Mouse (Mus musculus): ENCODE measurements around the gene Pla2g5. TPM values are rescaled to one million over a fixed set of nuclear protein-coding genes. Genes with fewer than 3 reads are reported as not detected.

Gene Pla2g5
- polyA plus RNA-seq, 1 experiment = not detected

DNA sequence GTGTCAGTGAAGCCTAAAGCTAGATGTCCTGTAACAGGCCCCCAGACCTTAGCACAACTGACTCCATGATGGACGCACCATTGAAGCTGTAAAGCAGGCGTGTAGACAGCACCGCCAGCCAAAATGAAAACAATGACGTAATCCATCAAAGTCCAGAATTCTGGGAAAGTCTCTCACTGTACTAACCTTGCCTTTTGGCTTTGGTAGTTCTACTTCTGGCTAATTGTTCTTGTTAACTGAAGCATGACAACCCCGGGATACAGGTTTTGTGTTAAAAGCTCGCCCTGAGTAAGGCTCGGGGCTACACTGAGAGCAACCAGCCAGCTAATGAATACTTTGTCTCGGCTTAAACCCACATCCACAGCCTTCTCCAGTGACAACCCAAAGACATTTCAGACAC is 58.0 kb downstream of the Pla2g5 start:
- Histone ChIP-seq H3K4me1 (ENCODE audit: control insufficient read depth, insufficient read depth, low read length) (no peaks in the 10 kb centered on the region), H3K27ac (ENCODE audit: insufficient read depth, low read length) (no peak overlapping the region), H3K4me3 (ENCODE audit: insufficient read depth, low read length) (no peak overlapping the region)
- TF ChIP-seq CTCF (IDR thresholded peaks at IDR 0.05; ENCODE audit: borderline replicate concordance, insufficient read depth, low read length) = no peak
- TF ChIP-seq POLR2A (IDR thresholded peaks at IDR 0.05; ENCODE audit: low read depth, low read length) = no peak

DNA sequence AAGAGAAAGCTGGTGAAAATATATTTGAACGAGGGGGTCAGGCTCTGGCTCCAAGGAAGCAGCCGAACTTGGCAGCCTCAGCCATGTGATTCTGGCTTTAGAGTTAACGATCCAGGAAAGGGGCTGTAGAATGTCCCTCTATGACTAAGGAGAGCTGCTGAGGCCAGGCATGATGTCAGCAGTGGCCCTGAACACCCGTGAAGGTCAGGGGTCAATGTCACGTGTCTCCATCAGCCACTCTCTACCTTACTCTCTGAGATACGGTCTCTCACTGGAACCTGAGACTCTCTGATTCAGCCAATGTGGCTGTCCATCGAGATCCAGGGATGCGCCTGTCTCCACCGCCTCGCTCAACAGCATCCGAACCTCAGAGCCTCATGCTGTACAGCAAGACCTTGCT is 60.4 kb downstream of the Pla2g5 start:
- H3K4me1 ChIP-seq (ENCODE audit: control insufficient read depth, insufficient read depth, low read length) = no peaks in the 10 kb centered on the region
- no peak overlapping the region for H3K4me3 ChIP-seq (ENCODE audit: insufficient read depth, low read length)
- no peak overlapping the region for H3K27ac ChIP-seq (ENCODE audit: insufficient read depth, low read length)
- TF ChIP-seq CTCF (IDR thresholded peaks at IDR 0.05; ENCODE audit: borderline replicate concordance, insufficient read depth, low read length) = no peak
- TF ChIP-seq POLR2A (IDR thresholded peaks at IDR 0.05; ENCODE audit: low read depth, low read length) = no peak

DNA sequence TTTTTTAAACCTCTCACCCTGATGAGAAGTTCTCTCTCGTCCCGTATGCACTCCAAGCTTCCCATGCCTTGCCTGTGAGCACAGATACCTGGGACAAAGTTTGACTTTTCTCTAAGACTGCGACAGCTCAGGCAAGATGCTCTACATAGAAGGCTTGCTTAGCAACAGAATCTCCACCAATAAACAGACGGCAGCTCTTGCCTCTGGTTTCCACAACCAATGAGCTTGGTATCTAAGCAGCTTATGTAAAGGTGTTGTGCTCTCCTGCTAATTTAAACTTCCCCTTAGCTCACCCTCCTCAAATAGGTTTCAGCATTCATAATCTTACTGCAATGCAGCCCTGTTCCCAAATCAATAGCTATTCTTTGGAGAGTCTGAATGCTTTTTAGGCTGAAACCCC is 61.7 kb downstream of the Pla2g5 start:
- Histone ChIP-seq H3K27ac (ENCODE audit: insufficient read depth, low read length) (no peak overlapping the region), H3K4me1 (ENCODE audit: control insufficient read depth, insufficient read depth, low read length) (no peaks in the 10 kb centered on the region), H3K4me3 (ENCODE audit: insufficient read depth, low read length) (no peak overlapping the region)
- TF ChIP-seq CTCF (IDR thresholded peaks at IDR 0.05; ENCODE audit: borderline replicate concordance, insufficient read depth, low read length) (no peak), POLR2A (IDR thresholded peaks at IDR 0.05; ENCODE audit: low read depth, low read length) (no peak)

DNA sequence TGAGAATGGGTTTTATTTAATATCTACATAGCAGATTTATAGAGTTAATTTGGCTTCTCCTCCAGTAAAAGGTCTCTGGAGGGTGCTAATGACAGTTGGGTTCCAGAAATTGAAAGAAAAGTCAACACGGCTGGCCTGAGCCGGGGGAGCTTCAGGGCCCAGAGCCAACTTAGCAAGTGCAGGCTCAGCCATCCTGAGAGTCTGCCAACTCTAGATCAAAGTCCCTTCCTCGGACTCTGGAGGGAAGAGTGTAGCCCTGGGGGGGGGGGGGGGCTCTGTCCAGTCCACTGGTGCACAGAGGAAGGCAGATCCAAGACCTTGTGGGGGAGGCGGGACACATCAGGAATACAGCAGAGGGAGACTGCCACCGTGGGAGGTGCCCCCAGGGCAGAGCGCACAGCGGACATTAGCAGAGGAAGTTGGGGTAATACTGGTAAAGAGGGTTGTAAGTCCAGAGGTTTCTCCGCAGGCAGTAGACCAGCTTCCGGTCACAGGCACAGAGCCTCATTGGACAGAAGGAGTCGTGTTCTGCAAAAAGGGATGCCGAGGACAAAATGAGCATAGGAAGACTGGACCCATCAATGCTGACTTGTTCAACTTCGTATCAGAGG is 63.0 kb downstream of the Pla2g5 start:
- H3K4me1 ChIP-seq (ENCODE audit: control insufficient read depth, insufficient read depth, low read length) = no peaks in the 10 kb centered on the region
- H3K4me3 ChIP-seq (ENCODE audit: insufficient read depth, low read length) = no peak overlapping the region
- no peak overlapping the region for H3K27ac ChIP-seq (ENCODE audit: insufficient read depth, low read length)
- TF ChIP-seq POLR2A (IDR thresholded peaks at IDR 0.05; ENCODE audit: low read depth, low read length) = no peak
- no peak for TF ChIP-seq CTCF (IDR thresholded peaks at IDR 0.05; ENCODE audit: borderline replicate concordance, insufficient read depth, low read length)

DNA sequence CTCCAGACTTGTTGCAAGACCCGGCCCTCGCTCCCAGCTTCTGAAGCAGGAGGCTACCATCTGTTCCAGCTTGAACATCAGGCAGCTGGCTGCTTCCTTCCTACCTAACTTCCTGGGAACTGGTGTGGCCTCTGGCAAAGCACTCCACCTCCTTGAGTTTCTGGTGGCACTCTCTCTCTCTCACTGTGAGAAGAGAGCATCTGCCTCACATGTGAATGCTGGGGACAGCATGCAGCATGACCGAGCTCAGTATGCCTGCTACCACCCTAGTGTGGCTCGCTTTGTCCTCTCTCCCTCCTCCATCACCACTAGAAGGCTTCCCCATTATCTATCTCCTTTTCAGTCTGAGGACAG is 66.1 kb downstream of the Pla2g5 start:
- H3K4me3 ChIP-seq (ENCODE audit: insufficient read depth, low read length) = no peak overlapping the region
- 0 out of 2 replicates have a peak, but pooled peaks cover 5% of the 10 kb centered on the region for H3K4me1 ChIP-seq (ENCODE audit: control insufficient read depth, insufficient read depth, low read length)
- no peak overlapping the region for H3K27ac ChIP-seq (ENCODE audit: insufficient read depth, low read length)
- TF ChIP-seq CTCF (IDR thresholded peaks at IDR 0.05; ENCODE audit: borderline replicate concordance, insufficient read depth, low read length) (no peak), POLR2A (IDR thresholded peaks at IDR 0.05; ENCODE audit: low read depth, low read length) (no peak)

DNA sequence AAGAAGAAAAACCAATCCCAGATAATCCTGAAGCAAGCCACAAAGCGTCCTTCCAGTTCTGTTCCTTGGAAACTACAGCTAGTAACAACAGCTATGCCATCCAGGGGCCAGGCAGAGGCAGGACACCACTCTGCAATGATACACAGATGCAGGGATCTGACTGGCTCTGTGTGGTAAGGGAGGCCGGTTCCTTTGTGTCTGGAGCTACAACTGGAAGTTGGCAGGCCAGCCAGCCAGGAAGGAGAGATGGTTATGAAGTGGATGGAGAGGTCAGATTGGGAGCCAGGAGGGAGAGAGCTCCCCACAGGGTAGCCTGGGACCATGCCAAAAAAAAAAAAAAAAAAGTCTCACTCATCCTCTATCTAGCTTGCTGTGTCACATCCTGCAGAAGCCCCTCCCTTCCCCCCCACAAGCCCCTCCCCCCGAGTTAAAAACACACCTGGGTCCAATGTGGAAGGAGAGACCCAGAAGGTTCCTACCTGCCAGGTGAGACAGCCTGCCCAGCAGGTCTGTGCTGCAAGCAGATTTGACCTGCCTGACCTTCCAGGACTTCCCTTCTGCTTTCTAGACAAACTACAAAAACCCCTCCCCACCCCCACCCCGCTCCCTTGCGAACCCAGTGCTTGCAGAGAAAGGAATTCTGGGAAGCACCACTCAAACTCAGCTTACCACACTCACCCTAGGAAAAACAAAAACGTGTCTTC is 66.6 kb downstream of the Pla2g5 start:
- Histone ChIP-seq H3K27ac (ENCODE audit: insufficient read depth, low read length) (no peak overlapping the region), H3K4me1 (ENCODE audit: control insufficient read depth, insufficient read depth, low read length) (0 out of 2 replicates have a peak, but pooled peaks cover 5% of the 10 kb centered on the region), H3K4me3 (ENCODE audit: insufficient read depth, low read length) (no peak overlapping the region)
- TF ChIP-seq POLR2A (IDR thresholded peaks at IDR 0.05; ENCODE audit: low read depth, low read length) (no peak), CTCF (IDR thresholded peaks at IDR 0.05; ENCODE audit: borderline replicate concordance, insufficient read depth, low read length) (no peak)

DNA sequence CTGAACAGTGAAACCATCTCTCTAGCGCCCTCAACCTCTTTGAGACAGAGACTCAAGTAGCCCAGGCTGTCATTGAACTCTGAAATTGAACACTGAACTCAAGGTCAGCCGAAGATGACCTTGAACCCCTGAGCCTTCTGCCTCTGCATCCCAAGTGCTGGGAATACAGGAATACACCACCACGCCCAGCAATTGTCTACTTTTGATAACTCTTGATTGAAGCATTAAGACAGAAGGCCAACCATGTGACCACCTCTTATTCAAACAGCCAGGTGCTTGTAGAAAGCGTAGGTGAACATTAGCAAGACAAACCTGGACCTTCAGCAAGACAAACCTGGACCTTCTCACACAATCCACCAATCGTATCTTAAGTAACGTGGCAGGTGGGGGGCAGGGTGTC is 68.9 kb downstream of the Pla2g5 start:
- Histone ChIP-seq H3K27ac (ENCODE audit: insufficient read depth, low read length) (no peak overlapping the region), H3K4me1 (ENCODE audit: control insufficient read depth, insufficient read depth, low read length) (0 out of 2 replicates have a peak, but pooled peaks cover 5% of the 10 kb centered on the region), H3K4me3 (ENCODE audit: insufficient read depth, low read length) (no peak overlapping the region)
- TF ChIP-seq POLR2A (IDR thresholded peaks at IDR 0.05; ENCODE audit: low read depth, low read length) (no peak), CTCF (IDR thresholded peaks at IDR 0.05; ENCODE audit: borderline replicate concordance, insufficient read depth, low read length) (no peak)

DNA sequence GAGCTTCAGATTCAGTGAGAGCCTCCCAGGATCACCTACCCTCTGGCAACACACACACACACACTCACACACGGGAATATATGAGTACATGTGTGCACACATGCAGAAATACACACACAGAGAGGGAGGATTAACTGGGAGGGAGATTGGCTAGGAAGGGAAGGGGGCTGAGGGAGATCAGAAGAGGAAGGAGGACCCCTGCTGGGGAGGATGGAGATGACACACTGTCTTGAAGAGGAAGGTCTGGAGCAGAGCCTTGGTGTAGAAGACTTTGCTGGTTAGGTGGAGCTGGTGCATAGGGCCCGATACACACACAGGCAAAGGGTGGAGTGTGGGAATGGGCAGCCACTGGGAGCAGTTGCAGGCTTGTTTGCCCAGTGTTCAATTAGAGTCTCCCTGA is 70.0 kb downstream of the Pla2g5 start:
- TF ChIP-seq POLR2A (IDR thresholded peaks at IDR 0.05; ENCODE audit: low read depth, low read length) (no peak), CTCF (IDR thresholded peaks at IDR 0.05; ENCODE audit: borderline replicate concordance, insufficient read depth, low read length) (no peak)

DNA sequence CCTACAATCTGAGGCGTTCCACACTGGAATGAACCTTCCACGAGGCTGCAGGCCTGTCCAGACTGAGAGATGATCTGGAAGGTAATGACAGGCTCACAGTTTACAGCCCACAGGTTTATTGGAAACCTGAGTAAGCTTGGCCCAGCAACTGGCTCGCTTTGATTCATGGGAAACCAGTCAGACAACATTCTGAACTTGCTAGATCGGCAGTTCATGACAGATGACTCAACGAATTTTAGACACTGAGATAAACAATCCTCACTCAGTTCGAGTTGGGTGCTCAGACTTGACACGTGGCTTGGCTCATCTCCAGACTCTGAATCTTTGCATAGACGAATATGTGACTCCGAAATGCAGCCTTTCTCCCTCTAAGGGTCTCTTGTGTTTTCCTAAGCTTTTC is 70.7 kb downstream of the Pla2g5 start:
- no peak overlapping the region for H3K27ac ChIP-seq (ENCODE audit: insufficient read depth, low read length)

More for the DNA sequence above, 70.0 kb downstream of the Pla2g5 start:
- Histone ChIP-seq H3K4me1 (ENCODE audit: control insufficient read depth, insufficient read depth, low read length) (0 out of 2 replicates have a peak, but pooled peaks cover 5% of the 10 kb centered on the region), H3K4me3 (ENCODE audit: insufficient read depth, low read length) (no peak overlapping the region), H3K27ac (ENCODE audit: insufficient read depth, low read length) (no peak overlapping the region)

DNA sequence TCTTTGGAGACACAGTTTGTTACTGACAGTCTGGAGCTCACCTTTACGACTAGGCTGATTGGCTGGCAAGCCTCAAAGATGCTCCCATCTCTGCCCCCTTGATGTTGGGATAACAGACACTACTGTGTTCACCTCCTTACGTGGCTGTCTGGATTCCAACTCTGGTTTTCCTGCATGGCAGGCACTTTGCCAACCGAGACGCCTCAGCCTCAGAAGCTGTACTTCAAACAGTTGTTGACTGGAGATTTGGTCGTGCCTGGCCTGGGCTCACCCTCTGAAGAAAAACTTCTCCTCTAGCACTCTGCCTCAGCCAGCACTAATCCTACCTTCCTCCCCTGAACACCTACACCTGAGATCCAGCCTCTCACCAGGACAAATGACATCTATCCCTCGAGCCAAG is 71.8 kb downstream of the Pla2g5 start:
- Histone ChIP-seq H3K4me3 (ENCODE audit: insufficient read depth, low read length) (no peak overlapping the region), H3K4me1 (ENCODE audit: control insufficient read depth, insufficient read depth, low read length) (0 out of 2 replicates have a peak, but pooled peaks cover 5% of the 10 kb centered on the region), H3K27ac (ENCODE audit: insufficient read depth, low read length) (no peak overlapping the region)
- TF ChIP-seq POLR2A (IDR thresholded peaks at IDR 0.05; ENCODE audit: low read depth, low read length) (no peak), CTCF (IDR thresholded peaks at IDR 0.05; ENCODE audit: borderline replicate concordance, insufficient read depth, low read length) (no peak)

More for the DNA sequence above, 70.7 kb downstream of the Pla2g5 start:
- no peak overlapping the region for H3K4me3 ChIP-seq (ENCODE audit: insufficient read depth, low read length)
- H3K4me1 ChIP-seq (ENCODE audit: control insufficient read depth, insufficient read depth, low read length) = 0 out of 2 replicates have a peak, but pooled peaks cover 5% of the 10 kb centered on the region
- no peak for TF ChIP-seq CTCF (IDR thresholded peaks at IDR 0.05; ENCODE audit: borderline replicate concordance, insufficient read depth, low read length)
- no peak for TF ChIP-seq POLR2A (IDR thresholded peaks at IDR 0.05; ENCODE audit: low read depth, low read length)

All from embryonic fibroblast, embryonic 13.5 days (primary cell).